Mouse (Mus musculus) olfactory bulb, adult 2 months (tissue): ENCODE measurements around the gene Ric3.

Experiments used
- CTCF ChIP-seq: fragments of 200-500 bp; IDR thresholded peaks from 2 replicates; pipeline ENCODE4 v1.5.1; 2012; ENCODE audit warnings: low read depth, mild to moderate bottlenecking, low read length, moderate library complexity; ENCODE audit not compliant: insufficient read depth
- POLR2A ChIP-seq: fragments of 200-500 bp; IDR thresholded peaks from 2 replicates; pipeline ENCODE4 v1.6.1; 2012; ENCODE audit warnings: mild to moderate bottlenecking, low read depth, low read length, moderate library complexity; ENCODE audit not compliant: insufficient read depth

DNA sequence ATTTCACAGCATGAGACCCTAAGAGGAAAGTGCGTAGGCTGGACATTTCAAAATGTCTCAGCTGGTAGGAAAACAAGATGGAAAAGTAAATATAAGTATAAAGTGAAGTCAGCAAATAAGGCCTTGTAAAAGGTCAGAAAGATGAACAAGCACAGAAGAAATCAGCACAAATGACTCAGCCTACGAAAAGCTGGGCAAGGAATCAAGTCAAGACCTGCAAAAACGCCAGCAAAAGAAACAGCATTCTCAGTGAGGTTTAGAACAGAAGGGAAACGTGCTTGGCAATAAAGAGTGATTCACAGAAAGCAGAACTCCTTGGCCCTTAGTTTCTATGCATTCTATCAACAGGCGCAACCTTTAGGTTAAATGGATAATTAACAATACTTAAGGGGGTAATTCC lies 10.8 kb downstream of the Ric3 start:
- TF ChIP-seq POLR2A, result no peak
- no peak for TF ChIP-seq CTCF
